Mouse (Mus musculus) intestine, embryonic 15.5 days (tissue): ENCODE measurements around the gene Copz1. TPM values are rescaled to one million over a fixed set of nuclear protein-coding genes. Genes with fewer than 3 reads are reported as not detected.
A peak's percentile ranks its signal among the peaks of the same experiment; 100 is the strongest.

ENCODE experiments used
- ATAC-seq: fragments of 200-750 bp; cut with Nextera tagmentation; 2 replicates; pipeline ENCODE4 v1.8.0; 2017; ENCODE audit warnings: moderate TSS enrichment, moderate library complexity
- H3K27ac ChIP-seq: fragments of 300-500 bp; sonication (generic); 2 replicates; pipeline ENCODE4 v1.5.1; 2015; ENCODE audit warnings: mild to moderate bottlenecking, inconsistent platforms
- H3K27me3 ChIP-seq: fragments of 300-500 bp; sonication (generic); replicated peaks from 2 replicates; pipeline ENCODE4 v1.6.1; 2015; ENCODE audit warnings: inconsistent platforms
- H3K36me3 ChIP-seq: fragments of 300-500 bp; sonication (generic); 2 replicates; pipeline ENCODE4 v1.6.1; 2015; ENCODE audit warnings: inconsistent platforms
- H3K4me1 ChIP-seq: fragments of 300-500 bp; sonication (generic); replicated peaks from 2 replicates; pipeline ENCODE4 v1.6.1; 2015; ENCODE audit warnings: inconsistent platforms
- H3K4me2 ChIP-seq: fragments of 300-500 bp; sonication (generic); replicated peaks from 2 replicates; pipeline ENCODE4 v1.6.1; 2015; ENCODE audit warnings: mild to moderate bottlenecking, inconsistent platforms
- H3K4me3 ChIP-seq: fragments of 300-500 bp; sonication (generic); replicated peaks from 2 replicates; pipeline ENCODE4 v1.5.1; 2015; ENCODE audit warnings: inconsistent platforms
- H3K9ac ChIP-seq: fragments of 300-500 bp; sonication (generic); 2 replicates; pipeline ENCODE4 v1.6.1; 2015; ENCODE audit warnings: inconsistent platforms
- H3K9me3 ChIP-seq: fragments of 300-500 bp; sonication (generic); 2 replicates; pipeline ENCODE4 v1.6.1; 2016; ENCODE audit warnings: inconsistent platforms
- WGBS: fragments of 180-500 bp; shearing (Covaris S2); methylation state at CpG from one replicate; pipeline ENCODE4 v1.1.7; 2015; 5-methylcytosine and 5-hydroxymethylcytosine counted together
- polyA plus RNA-seq: library from polyadenylated mRNA; unstranded; fragments of >200 nt; fragmentation: Nextera tagmentation; extraction: Ambion mirVana; gene quantifications from 2 replicates; pipeline ENCODE4 v1.2.1, GENCODE M21; 2015

Copz1 gene
- polyA plus RNA-seq, 1 experiment from 2014 or later = 262 TPM

GRCm38 (mm10) chr15:103318201-103318816 is 45.8 kb downstream of the Copz1 start:
- Histone ChIP-seq H3K4me2 (no peak overlapping the region), H3K27ac (no peak overlapping the region), H3K9me3 (no peaks in the 10 kb centered on the region), H3K27me3 (no peaks in the 10 kb centered on the region), H3K4me3 (no peak overlapping the region), H3K9ac (peak overlapping the region; percentile 4; the same call in 1 of the 2 replicates), H3K36me3 (no peaks in the 10 kb centered on the region), H3K4me1 (peaks cover 36% of the 10 kb centered on the region)
- WGBS = 61% methylated on average over 3 of the region's 3 CpGs
- ATAC-seq = no peak

GRCm38 (mm10) chr15:103321076-103321475 is 48.6 kb downstream of the Copz1 start:
- no peaks in the 10 kb centered on the region for H3K36me3 ChIP-seq
- H3K9ac ChIP-seq = no peak overlapping the region
- no peaks in the 10 kb centered on the region for H3K9me3 ChIP-seq
- H3K27me3 ChIP-seq = no peaks in the 10 kb centered on the region
- WGBS = 58% methylated on average over 1 of the region's 1 CpGs
- H3K4me3 ChIP-seq = no peak overlapping the region
- no peak overlapping the region for H3K4me2 ChIP-seq
- no peak for ATAC-seq
- H3K27ac ChIP-seq = no peak overlapping the region
- peaks cover 26% of the 10 kb centered on the region for H3K4me1 ChIP-seq

- ATAC-seq = no peak
- Histone ChIP-seq H3K36me3 (no peaks in the 10 kb centered on the region), H3K4me2 (peak overlapping the region; percentile 93), H3K9me3 (no peaks in the 10 kb centered on the region), H3K9ac (peak overlapping the region; percentile 70; the same call in 1 of the 2 replicates), H3K27me3 (no peaks in the 10 kb centered on the region), H3K4me1 (peaks cover 26% of the 10 kb centered on the region), H3K27ac (no peak overlapping the region), H3K4me3 (peak overlapping the region; percentile 71)
- WGBS = 49% methylated on average over 4 of the region's 4 CpGs
These were observed 49.9 kb downstream of the Copz1 start for GRCm38 (mm10) chr15:103322396-103322795.

GRCm38 (mm10) chr15:103323070-103323454 is 50.5 kb downstream of the Copz1 start:
- WGBS = 2% methylated on average over 16 of the region's 26 CpGs
- H3K27ac ChIP-seq = no peak overlapping the region
- no peaks in the 10 kb centered on the region for H3K27me3 ChIP-seq
- H3K4me1 ChIP-seq = peaks cover 25% of the 10 kb centered on the region
- no peaks in the 10 kb centered on the region for H3K36me3 ChIP-seq
- H3K4me3 ChIP-seq = peak overlapping the region; percentile 71
- no peaks in the 10 kb centered on the region for H3K9me3 ChIP-seq
- H3K4me2 ChIP-seq = peak overlapping the region; percentile 93
- ATAC-seq = peak; percentile 70
- H3K9ac ChIP-seq = peak overlapping the region; percentile 70

GRCm38 (mm10) chr15:103323455-103324247 is 51.1 kb downstream of the Copz1 start:
- H3K4me3 ChIP-seq = peak overlapping the region; percentile 71
- H3K9me3 ChIP-seq = no peaks in the 10 kb centered on the region
- H3K9ac ChIP-seq = peak overlapping the region; percentile 70
- peak; percentile 98 for ATAC-seq
- 1% methylated on average over 38 of the region's 40 CpGs for WGBS
- peak overlapping the region; percentile 67 for H3K27ac ChIP-seq
- peaks cover 23% of the 10 kb centered on the region for H3K4me1 ChIP-seq
- H3K4me2 ChIP-seq = peak overlapping the region; percentile 93
- no peaks in the 10 kb centered on the region for H3K36me3 ChIP-seq
- no peaks in the 10 kb centered on the region for H3K27me3 ChIP-seq

GRCm38 (mm10) chr15:103333081-103333615 is 60.6 kb downstream of the Copz1 start:
- Histone ChIP-seq H3K9ac (no peak overlapping the region), H3K27ac (no peak overlapping the region), H3K36me3 (no peaks in the 10 kb centered on the region), H3K27me3 (0 out of 2 replicates have a peak, but pooled peaks cover 3% of the 10 kb centered on the region), H3K9me3 (no peaks in the 10 kb centered on the region), H3K4me3 (no peak overlapping the region), H3K4me2 (no peak overlapping the region), H3K4me1 (0 out of 2 replicates have a peak, but pooled peaks cover 2% of the 10 kb centered on the region)
- 63% methylated on average over 5 of the region's 5 CpGs for WGBS
- ATAC-seq = no peak

- H3K27me3 ChIP-seq = peaks cover 8% of the 10 kb centered on the region
- no peak overlapping the region for H3K27ac ChIP-seq
- H3K4me1 ChIP-seq = 0 out of 2 replicates have a peak, but pooled peaks cover 2% of the 10 kb centered on the region
- no peaks in the 10 kb centered on the region for H3K36me3 ChIP-seq
- H3K9me3 ChIP-seq = no peaks in the 10 kb centered on the region
- no peak overlapping the region for H3K4me3 ChIP-seq
- ATAC-seq = no peak
- 77% methylated on average over 5 of the region's 5 CpGs for WGBS
- no peak overlapping the region for H3K4me2 ChIP-seq
- H3K9ac ChIP-seq = no peak overlapping the region
These were observed 61.2 kb downstream of the Copz1 start for GRCm38 (mm10) chr15:103333738-103334137.

GRCm38 (mm10) chr15:103334194-103334593 is 61.7 kb downstream of the Copz1 start:
- H3K9me3 ChIP-seq = no peaks in the 10 kb centered on the region
- 19% methylated on average over 2 of the region's 2 CpGs for WGBS
- H3K27me3 ChIP-seq = peaks cover 13% of the 10 kb centered on the region
- no peak overlapping the region for H3K9ac ChIP-seq
- H3K4me3 ChIP-seq = no peak overlapping the region
- no peak overlapping the region for H3K27ac ChIP-seq
- no peaks in the 10 kb centered on the region for H3K36me3 ChIP-seq
- ATAC-seq = no peak
- no peak overlapping the region for H3K4me2 ChIP-seq
- H3K4me1 ChIP-seq = 0 out of 2 replicates have a peak, but pooled peaks cover 2% of the 10 kb centered on the region

GRCm38 (mm10) chr15:103335040-103335439 is 62.5 kb downstream of the Copz1 start:
- no peak for ATAC-seq
- peaks cover 19% of the 10 kb centered on the region for H3K27me3 ChIP-seq
- WGBS = 54% methylated on average over 3 of the region's 3 CpGs

GRCm38 (mm10) chr15:103335488-103336235 is 63.1 kb downstream of the Copz1 start:
- 35% methylated on average over 7 of the region's 7 CpGs for WGBS
- H3K4me1 ChIP-seq = peaks cover 13% of the 10 kb centered on the region
- H3K9me3 ChIP-seq = no peaks in the 10 kb centered on the region
- no peaks in the 10 kb centered on the region for H3K36me3 ChIP-seq
- no peak for ATAC-seq
- no peak overlapping the region for H3K4me2 ChIP-seq
- H3K4me3 ChIP-seq = no peak overlapping the region
- H3K9ac ChIP-seq = no peak overlapping the region
- H3K27me3 ChIP-seq = peaks cover 24% of the 10 kb centered on the region
- H3K27ac ChIP-seq = no peak overlapping the region

More at GRCm38 (mm10) chr15:103335040-103335439, 62.5 kb downstream of the Copz1 start:
- no peak overlapping the region for H3K27ac ChIP-seq
- H3K4me1 ChIP-seq = peaks cover 9% of the 10 kb centered on the region
- no peak overlapping the region for H3K4me2 ChIP-seq
- H3K9ac ChIP-seq = no peak overlapping the region
- H3K4me3 ChIP-seq = no peak overlapping the region
- no peaks in the 10 kb centered on the region for H3K9me3 ChIP-seq
- H3K36me3 ChIP-seq = no peaks in the 10 kb centered on the region

GRCm38 (mm10) chr15:103336996-103337667 is 64.6 kb downstream of the Copz1 start:
- Histone ChIP-seq H3K4me2 (no peak overlapping the region), H3K9me3 (no peaks in the 10 kb centered on the region), H3K9ac (no peak overlapping the region), H3K4me3 (no peak overlapping the region), H3K36me3 (no peaks in the 10 kb centered on the region), H3K4me1 (peaks cover 13% of the 10 kb centered on the region), H3K27ac (no peak overlapping the region), H3K27me3 (peaks cover 39% of the 10 kb centered on the region)
- no peak for ATAC-seq
- WGBS = 19% methylated on average over 11 of the region's 11 CpGs
